Mouse (Mus musculus) lung, embryonic 14.5 days (tissue): ENCODE data around the gene Gsdma3. TPM values are rescaled to one million over a fixed set of nuclear protein-coding genes. Genes with fewer than 3 reads are reported as not detected.

Source experiments
- ATAC-seq: fragments of 200-750 bp; cut with Nextera tagmentation; 2 replicates; pipeline ENCODE4 v1.8.0; 2017; ENCODE audit warnings: mild to moderate bottlenecking, moderate TSS enrichment, moderate library complexity; ENCODE audit not compliant: insufficient read depth
- DNase-seq: peaks from one replicate; pipeline ENCODE4 v3.0.0-alpha.2; 2015
- H3K27ac ChIP-seq: fragments of 300-500 bp; sonication (generic); 2 replicates; pipeline ENCODE4 v1.5.1; 2014; ENCODE audit warnings: low read depth, mild to moderate bottlenecking, moderate library complexity
- H3K27me3 ChIP-seq: fragments of 300-500 bp; sonication (generic); 2 replicates; pipeline ENCODE4 v1.6.1; 2014; ENCODE audit warnings: low read length, control low read depth; ENCODE audit not compliant: insufficient read depth
- H3K36me3 ChIP-seq: fragments of 300-500 bp; sonication (generic); 2 replicates; pipeline ENCODE4 v1.6.1; 2014; ENCODE audit warnings: control low read depth; ENCODE audit not compliant: insufficient read depth
- H3K4me1 ChIP-seq: fragments of 300-500 bp; sonication (generic); 2 replicates; pipeline ENCODE4 v1.6.1; 2014; ENCODE audit warnings: antibody characterized with exemption, control low read depth; ENCODE audit not compliant: insufficient read depth
- H3K4me2 ChIP-seq: fragments of 300-500 bp; sonication (generic); 2 replicates; pipeline ENCODE4 v1.6.1; 2014; ENCODE audit warnings: mild to moderate bottlenecking
- H3K4me3 ChIP-seq: fragments of 300-500 bp; sonication (generic); 2 replicates; pipeline ENCODE4 v1.5.1; 2014; ENCODE audit warnings: low read depth, low read length
- H3K9ac ChIP-seq: fragments of 300-500 bp; sonication (generic); 2 replicates; pipeline ENCODE4 v1.6.1; 2014
- H3K9me3 ChIP-seq: fragments of 300-500 bp; sonication (generic); 2 replicates; pipeline ENCODE4 v1.6.1; 2016; ENCODE audit warnings: low read depth, low read length, control low read depth
- CTCF ChIP-seq: IDR thresholded peaks from 2 replicates; pipeline ENCODE4 v1.5.1; 2016; ENCODE audit warnings: antibody characterized with exemption, low read depth
- WGBS: fragments of 180-500 bp; shearing (Covaris S2); extraction: QIAGEN DNeasy Blood & Tissue Kit; methylation state at CpG from one replicate; pipeline ENCODE4 v1.1.7; 2014; 5-methylcytosine and 5-hydroxymethylcytosine counted together
- polyA plus RNA-seq: library from polyadenylated mRNA; unstranded; fragments of >200 nt; fragmentation: Nextera tagmentation; extraction: Ambion mirVana; gene quantifications from 2 replicates; pipeline ENCODE4 v1.2.1, GENCODE M21; 2014

Gsdma3 gene
- polyA plus RNA-seq, 1 experiment from 2014 or later, result not detected

GRCm38 (mm10) chr11:98587684-98588546 is 38.2 kb upstream of the Gsdma3 start:
- Histone ChIP-seq H3K9ac (peak overlapping the region; percentile 51), H3K36me3 (peaks cover 11% of the 10 kb centered on the region), H3K4me2 (peak overlapping the region; percentile 86), H3K4me3 (peak overlapping the region; percentile 91), H3K27ac (peak overlapping the region; percentile 89), H3K9me3 (no peaks in the 10 kb centered on the region), H3K27me3 (peaks cover 6% of the 10 kb centered on the region), H3K4me1 (peaks cover 9% of the 10 kb centered on the region)
- ATAC-seq, result peak; percentile 72
- TF ChIP-seq CTCF, result no peak
- 3% methylated on average over 20 of the region's 20 CpGs for WGBS
- DNase-seq, result peak; percentile 88

- DNase-seq, result peak; percentile 68
- ATAC-seq, result no peak
- 0 out of 2 replicates have a peak, but pooled peaks cover 2% of the 10 kb centered on the region for H3K36me3 ChIP-seq
- no peaks in the 10 kb centered on the region for H3K9me3 ChIP-seq
- TF ChIP-seq CTCF, result no peak
- H3K27ac ChIP-seq, result peak overlapping the region; percentile 89
- H3K4me2 ChIP-seq, result peak overlapping the region; percentile 86
- H3K4me3 ChIP-seq, result no peak overlapping the region
- H3K27me3 ChIP-seq, result peaks cover 6% of the 10 kb centered on the region
- 53% methylated on average over 6 of the region's 6 CpGs for WGBS
- H3K9ac ChIP-seq, result no peak overlapping the region
- peaks cover 9% of the 10 kb centered on the region for H3K4me1 ChIP-seq
Measured at GRCm38 (mm10) chr11:98588833-98589281, 37.3 kb upstream of the Gsdma3 start.

GRCm38 (mm10) chr11:98589306-98589705 is 36.9 kb upstream of the Gsdma3 start:
- Histone ChIP-seq H3K27ac (peak overlapping the region; percentile 89; the same call in 1 of the 2 replicates), H3K9ac (no peak overlapping the region), H3K9me3 (no peaks in the 10 kb centered on the region), H3K36me3 (no peaks in the 10 kb centered on the region), H3K4me1 (peaks cover 9% of the 10 kb centered on the region), H3K4me3 (no peak overlapping the region), H3K27me3 (peaks cover 6% of the 10 kb centered on the region), H3K4me2 (0 out of 2 replicates have a peak overlapping the region, but pooled peaks have one; percentile 86)
- TF ChIP-seq CTCF, result no peak
- 69% methylated on average over 8 of the region's 8 CpGs for WGBS
- no peak for ATAC-seq
- no peak for DNase-seq

GRCm38 (mm10) chr11:98590548-98591445 is 35.4 kb upstream of the Gsdma3 start:
- H3K4me3 ChIP-seq, result no peak overlapping the region
- peaks cover 6% of the 10 kb centered on the region for H3K27me3 ChIP-seq
- 61% methylated on average over 19 of the region's 19 CpGs for WGBS
- peaks cover 7% of the 10 kb centered on the region for H3K4me1 ChIP-seq
- H3K9ac ChIP-seq, result no peak overlapping the region
- H3K4me2 ChIP-seq, result no peak overlapping the region
- no peak for TF ChIP-seq CTCF
- H3K27ac ChIP-seq, result no peak overlapping the region
- H3K9me3 ChIP-seq, result no peaks in the 10 kb centered on the region
- DNase-seq, result no peak
- ATAC-seq, result no peak
- H3K36me3 ChIP-seq, result no peaks in the 10 kb centered on the region

- H3K36me3 ChIP-seq, result no peaks in the 10 kb centered on the region
- H3K9me3 ChIP-seq, result no peaks in the 10 kb centered on the region
- no peak overlapping the region for H3K27ac ChIP-seq
- peaks cover 15% of the 10 kb centered on the region for H3K27me3 ChIP-seq
- DNase-seq, result no peak
- no peak for ATAC-seq
- H3K4me1 ChIP-seq, result peaks cover 3% of the 10 kb centered on the region; the same call in 1 of the 2 replicates
- no peak overlapping the region for H3K4me3 ChIP-seq
- WGBS, result 74% methylated on average over 6 of the region's 6 CpGs
- no peak for TF ChIP-seq CTCF
- H3K9ac ChIP-seq, result no peak overlapping the region
- no peak overlapping the region for H3K4me2 ChIP-seq
Measured at GRCm38 (mm10) chr11:98595021-98595420, 31.1 kb upstream of the Gsdma3 start.

GRCm38 (mm10) chr11:98595473-98595872 is 30.7 kb upstream of the Gsdma3 start:
- H3K9me3 ChIP-seq, result no peaks in the 10 kb centered on the region
- H3K4me3 ChIP-seq, result no peak overlapping the region
- peaks cover 15% of the 10 kb centered on the region for H3K27me3 ChIP-seq
- H3K27ac ChIP-seq, result no peak overlapping the region
- no peak overlapping the region for H3K4me2 ChIP-seq
- no peak overlapping the region for H3K9ac ChIP-seq
- no peaks in the 10 kb centered on the region for H3K36me3 ChIP-seq
- WGBS, result 61% methylated on average over 10 of the region's 10 CpGs
- peaks cover 3% of the 10 kb centered on the region; the same call in 1 of the 2 replicates for H3K4me1 ChIP-seq
- TF ChIP-seq CTCF, result no peak
- ATAC-seq (no peak), DNase-seq (no peak)
